Mouse (Mus musculus) gastrocnemius, postnatal 25 days (tissue): ENCODE data around the gene Pkp1. TPM values are rescaled to one million over a fixed set of nuclear protein-coding genes. Genes with fewer than 3 reads are reported as not detected.
A peak's percentile ranks its signal among the peaks of the same experiment; 100 is the strongest.

Source experiments
- DNase-seq: peaks from one replicate; pipeline ENCODE4 v3.0.0; 2022
- total RNA-seq, 2 experiments: library from RNA; stranded (reverse); gene quantifications; 1 replicate in 1 of 2; 2 replicates in 1 of 2; pipeline ENCODE4 v1.2.3; 2021

Gene Pkp1
- total RNA-seq, 2 experiments from 2014 or later: 0.11 TPM; not detected in 1

DNA sequence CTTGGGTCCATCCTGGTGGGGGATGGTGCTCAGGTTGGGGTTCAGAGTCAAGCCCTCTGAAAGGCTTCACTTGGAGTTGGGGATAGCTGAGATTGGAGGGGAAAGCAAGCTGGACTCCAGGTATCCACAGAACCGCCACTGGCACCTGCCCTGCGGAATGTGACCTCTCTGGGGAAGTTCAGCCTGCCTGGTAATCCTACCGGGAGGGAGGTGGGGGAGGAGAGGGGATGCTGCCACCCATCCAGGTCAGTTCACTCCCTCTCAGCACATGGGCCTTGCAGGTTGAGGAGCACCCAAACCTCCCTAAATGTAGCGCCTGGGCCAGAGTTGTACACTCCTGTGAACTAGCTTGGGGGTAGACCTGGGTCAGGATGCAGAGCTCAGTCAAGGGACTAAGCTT lies 62.9 kb downstream of the Pkp1 start:
- DNase-seq: no peak

DNA sequence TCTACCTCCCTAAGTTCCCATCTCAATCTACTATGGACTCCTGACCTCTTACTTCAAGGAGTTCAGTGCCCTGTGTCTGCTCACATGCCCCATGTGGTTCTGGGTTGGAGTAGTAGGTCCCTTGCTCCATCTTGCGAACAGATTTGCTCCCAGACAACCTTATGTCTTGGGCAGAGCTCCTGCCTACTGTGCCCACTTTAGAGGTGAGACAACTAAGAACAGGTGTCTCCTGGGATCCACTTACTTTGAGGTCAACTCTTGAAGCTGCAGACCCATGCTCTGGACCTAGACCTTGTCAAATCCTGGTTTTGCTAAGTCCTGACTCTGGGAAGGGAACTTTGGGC lies 63.7 kb downstream of the Pkp1 start:
- DNase-seq: no peak

DNA sequence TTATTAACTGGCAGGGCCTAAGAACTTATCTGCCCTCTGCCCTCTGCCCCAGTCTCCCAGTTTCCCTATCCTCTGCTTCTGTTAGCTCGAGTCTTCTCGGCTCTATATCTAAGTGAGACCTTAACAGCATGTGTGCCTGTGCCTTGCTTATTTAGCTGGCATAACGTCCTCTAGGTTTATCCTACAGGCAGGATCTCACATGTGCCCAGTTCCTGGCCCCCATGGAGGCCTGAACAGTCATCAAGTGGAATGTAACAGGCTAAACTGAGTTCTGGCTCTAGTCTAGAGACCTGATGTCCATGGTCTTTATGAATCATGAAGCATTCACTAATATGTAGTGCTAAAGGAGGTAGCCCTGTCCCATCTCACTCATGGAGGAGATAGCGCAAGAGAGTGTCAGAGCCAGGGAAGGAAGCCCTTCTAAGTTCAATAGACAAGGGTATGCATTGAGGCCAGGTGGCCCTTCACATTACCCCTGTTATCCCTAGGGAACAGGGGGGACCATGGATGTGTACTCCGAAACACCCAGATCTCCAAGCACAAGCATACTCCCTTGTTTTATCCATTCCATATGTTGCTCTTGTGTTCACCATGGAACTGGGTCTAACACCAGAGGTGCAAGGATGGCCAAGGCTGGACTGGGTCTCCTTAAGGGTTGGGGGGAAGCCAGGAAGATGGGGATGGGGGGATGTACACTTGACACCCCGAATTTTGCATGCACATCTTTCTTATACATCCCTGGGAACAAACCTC lies 64.2 kb downstream of the Pkp1 start:
- DNase-seq: no peak

DNA sequence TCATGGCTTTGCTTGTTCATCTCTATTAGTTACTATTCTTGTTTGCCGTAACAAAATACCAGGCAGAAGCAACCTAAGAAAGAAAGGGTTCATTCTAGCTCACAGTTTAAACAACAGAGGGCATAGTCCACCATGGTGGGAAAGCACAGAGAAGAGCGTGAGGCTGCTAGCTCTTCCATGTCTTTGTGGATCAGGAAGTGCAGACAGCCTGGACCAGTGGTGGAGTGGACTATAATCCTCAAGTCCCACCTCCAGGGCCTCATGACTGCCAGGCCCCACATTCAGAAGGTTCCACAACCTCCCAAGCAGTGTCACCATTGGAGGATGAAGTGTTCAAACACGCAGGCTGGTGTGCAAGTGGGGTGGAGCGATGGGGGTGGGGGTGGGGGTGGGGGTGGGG lies 65.8 kb downstream of the Pkp1 start:
- DNase-seq: no peak

DNA sequence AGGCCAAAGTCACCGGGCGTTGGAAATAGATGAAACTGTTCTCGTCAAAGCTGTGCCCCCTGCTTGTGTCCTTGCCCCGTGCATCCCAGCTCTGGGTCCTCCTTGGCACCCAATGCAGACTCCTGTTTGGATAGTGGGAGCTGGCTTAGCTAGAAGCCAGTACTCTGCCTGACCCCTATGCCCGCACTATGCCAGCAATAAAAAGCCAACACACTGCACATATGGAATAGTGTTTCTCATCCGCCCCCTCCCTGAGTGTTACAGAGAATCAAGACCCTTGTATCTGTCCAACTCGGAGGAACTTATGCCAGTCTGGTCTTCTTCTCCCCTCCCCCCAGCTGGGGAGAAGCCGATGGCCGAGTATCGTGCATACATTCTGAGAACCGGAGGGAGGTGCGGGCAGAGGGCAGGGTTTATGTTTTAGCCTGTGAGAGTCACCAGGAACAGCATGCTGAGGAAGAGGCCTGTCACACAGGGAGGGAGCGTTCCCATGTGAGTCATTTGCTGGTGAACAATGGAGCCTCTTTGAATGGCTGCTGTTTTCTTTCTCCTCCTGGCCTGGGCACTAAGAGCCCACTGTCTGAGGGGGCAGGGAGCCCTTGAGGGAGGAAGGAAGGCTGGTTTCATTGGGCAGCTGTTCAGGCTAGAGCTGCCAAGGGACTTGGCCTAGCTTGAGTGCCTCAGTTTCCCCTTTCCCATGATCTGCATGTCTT lies 66.8 kb downstream of the Pkp1 start:
- no peak for DNase-seq

DNA sequence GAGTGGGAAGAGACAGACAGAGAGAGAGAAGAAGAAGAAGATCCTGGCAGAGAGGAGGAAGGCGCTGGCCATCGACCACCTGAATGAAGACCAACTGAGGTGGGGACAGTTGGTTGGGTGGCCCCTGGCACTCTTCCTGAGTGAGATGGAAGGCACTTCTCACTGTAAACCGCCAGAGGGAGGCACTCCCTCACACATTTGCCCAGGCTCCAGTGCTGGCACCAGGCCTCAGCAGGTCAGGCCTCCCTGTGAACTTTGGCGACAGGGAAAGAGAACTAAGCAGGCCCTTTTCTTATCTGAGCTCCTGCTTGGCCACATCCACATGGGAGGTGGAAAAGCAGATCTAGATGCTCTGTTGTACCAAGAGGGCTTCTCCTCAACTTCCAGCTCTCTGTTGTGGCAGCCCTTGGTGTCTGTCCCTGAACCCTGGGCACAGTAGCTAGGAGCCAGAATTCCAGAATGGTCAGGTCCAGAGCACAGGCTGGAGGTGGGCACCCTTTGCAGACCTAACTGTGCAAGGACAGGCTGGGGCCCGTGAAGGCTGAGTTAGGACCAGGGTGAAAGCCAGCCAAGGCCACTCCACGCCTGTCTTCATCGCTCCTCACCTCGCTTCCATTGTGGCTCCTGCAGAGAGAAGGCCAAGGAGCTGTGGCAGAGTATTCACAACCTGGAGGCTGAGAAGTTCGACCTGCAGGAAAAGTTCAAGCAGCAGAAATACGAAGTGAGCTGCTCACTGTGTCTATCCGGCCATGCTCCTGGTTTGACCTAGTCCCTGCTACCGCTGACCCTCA lies 68.1 kb downstream of the Pkp1 start:
- peak; percentile 20 for DNase-seq

DNA sequence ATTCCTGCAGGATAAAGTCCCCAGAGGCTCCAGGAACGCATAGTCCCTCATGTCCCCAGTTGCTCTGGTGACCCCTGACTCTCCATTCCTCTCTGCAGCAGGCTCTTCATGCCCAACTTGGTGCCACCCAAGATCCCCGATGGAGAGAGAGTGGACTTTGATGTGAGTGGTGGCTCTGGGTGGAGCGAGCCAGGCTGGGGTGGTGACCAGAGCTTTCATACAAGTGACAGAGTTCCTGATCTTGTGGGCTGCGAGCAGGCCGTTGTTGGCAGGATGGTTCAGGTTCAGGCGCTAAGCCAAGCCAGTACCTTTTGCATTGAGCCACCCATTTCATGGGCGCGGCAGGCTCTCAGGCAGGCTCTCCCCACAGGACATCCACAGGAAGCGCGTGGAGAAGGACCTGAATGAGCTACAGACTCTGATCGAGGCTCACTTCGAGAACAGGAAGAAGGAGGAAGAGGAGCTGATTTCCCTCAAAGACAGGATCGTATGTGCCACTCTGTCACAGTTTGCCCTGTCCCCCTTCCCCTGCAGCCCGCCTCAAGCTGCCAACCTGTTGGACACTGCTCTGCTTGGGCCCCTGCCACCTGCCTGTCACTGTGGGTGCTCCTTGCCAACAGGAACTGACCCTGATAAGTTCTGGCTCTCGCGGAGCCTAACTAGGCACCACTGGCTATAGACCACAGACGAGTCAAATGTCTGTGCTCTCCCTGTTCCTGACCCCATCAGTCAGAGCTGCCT lies 71.2 kb downstream of the Pkp1 start:
- DNase-seq: no peak

DNA sequence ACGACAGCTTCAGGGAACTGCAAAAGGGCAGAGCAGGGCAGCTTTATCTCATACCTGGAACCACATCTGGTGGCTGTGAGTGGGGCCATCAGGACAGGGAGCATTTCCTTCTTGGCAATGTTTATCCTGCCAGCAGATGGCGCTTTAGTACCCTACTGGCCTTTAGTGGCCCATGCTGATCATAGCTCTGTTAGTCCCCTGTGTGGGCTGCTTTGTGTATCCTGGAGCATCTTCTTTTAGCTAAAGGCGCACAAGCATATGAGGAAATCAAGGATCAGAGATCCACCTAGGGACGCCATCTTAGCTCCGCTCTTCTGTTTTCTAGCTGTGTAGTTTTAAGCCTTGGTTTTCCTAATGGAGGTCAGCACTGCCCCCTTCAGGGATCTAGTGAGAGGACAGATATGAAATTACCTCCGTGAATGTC lies 71.9 kb downstream of the Pkp1 start:
- no peak for DNase-seq

DNA sequence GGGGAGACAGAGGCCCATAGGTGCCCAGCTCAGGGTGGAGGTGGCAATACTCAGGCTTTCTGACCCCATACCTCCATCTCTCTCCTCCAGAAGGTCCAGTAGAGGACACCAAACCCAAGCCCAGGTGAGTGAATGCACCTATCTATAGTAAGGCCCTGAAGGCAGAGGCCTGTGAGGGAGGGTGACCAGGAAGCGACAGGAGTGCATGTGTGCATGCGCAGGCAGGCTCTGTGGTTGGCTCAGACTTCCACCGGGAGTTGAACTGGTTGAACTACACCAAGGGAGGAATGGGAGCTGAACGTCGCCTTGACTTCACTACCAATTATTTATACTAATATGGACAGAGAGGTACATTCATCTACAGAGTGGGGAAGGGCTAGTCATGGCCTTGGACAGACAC lies 72.4 kb downstream of the Pkp1 start:
- no peak for DNase-seq

DNA sequence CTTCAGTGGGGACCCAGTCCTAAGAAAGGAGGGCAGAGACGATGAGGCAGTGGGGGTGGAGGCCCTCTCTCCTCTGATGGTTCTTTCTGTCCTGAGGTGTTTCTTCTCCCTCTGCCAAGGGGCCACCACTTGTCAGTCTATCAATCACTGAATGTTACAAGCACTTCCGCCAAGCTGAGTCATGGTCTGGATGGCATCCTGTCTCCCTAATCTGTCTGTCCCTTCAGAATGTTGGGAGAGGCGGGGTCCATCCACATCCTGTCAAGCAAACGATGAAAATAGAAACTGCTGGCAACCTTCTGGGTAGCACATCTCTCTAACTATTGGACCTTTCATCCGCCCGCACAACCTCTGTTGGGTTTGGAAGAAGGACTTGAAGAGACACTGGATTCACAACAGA lies 74.5 kb downstream of the Pkp1 start:
- DNase-seq: no peak

DNA sequence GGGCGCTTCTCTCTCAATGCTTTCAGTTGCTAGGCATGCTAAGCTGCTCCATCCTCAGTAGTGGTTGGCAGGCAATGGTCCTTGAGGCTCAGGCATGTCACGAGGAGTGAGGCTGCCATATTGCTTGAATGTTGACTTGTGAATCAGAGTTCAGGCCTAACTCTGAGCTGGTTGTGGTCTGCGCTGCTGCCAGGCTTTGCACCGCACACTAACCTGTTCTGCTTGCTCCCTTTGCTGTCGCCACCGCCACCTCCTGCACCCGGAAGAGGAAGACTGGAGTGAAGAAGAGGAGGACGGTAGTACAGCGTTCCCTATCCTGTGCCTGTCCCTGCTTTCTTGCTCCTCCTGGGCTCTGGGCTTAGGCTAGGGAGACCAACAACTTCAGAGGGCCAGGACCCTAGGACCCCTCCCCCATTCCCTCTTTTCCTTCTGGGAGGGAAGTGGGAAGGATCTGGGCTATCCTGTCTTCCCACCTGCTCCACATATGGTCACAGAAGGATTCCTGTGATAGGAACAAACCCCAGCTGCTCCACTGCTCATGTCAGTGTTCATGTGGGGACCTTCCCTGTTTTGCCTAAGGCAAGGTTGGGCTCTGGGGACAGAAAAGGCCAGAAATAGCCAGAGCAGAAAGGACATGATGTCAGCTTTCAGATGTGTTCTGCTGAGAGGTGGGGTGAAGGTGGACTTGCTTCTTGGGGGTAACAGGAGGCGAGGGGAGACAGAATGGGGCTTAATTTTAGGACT lies 75.3 kb downstream of the Pkp1 start:
- DNase-seq: no peak

DNA sequence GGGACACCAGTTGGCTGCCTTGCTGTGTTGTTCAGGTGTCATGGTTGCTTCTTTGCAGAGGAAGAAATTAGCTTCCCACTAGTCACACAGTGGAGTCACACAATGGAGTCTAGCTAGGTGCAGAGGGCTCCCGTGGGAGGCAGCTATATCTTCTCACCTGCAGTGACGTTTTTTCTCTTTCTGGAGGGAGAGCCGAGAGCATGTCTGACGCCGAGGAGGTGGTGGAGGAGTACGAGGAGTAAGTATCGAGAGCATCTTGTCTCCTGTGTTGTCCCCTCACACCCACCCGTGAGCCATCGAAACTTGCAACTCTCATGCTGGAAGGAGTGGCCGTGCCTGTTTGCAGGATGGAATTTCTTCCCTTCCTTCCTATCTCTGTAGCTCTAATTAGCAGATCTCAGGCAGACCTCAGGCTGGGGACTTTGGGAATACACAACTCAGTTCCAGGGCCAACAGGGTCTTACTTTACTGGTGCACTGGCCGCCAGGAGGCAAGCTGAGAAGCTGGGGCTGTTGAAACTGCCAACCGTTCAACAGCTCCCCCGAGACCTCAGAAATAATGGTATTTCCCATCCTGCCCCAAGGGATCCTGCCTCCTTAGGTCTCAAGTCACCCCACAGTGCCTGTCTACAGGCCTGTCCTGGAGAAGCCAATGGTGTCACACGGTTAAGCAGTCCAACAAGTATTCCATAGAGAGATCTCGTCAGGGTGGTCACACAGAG lies 78.2 kb downstream of the Pkp1 start:
- no peak for DNase-seq

DNA sequence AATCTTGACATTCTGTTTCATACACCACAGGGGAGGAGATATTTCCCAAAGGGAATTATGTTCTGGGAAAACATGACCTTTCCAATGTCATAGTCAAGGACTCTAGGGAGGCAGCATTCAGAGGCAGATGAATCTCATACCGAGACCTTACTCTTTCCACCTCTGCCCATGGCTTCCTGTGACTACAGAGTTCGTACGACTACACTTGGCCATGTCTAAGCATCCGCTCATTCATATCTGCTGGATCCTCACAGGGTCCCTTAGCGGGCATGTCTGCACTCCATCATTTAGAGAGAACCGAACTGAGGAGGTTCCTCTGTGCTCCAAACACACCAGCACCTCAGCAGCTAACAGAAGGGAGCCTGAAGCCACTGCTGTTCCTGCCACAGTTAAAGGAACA lies 79.9 kb downstream of the Pkp1 start:
- no peak for DNase-seq

DNA sequence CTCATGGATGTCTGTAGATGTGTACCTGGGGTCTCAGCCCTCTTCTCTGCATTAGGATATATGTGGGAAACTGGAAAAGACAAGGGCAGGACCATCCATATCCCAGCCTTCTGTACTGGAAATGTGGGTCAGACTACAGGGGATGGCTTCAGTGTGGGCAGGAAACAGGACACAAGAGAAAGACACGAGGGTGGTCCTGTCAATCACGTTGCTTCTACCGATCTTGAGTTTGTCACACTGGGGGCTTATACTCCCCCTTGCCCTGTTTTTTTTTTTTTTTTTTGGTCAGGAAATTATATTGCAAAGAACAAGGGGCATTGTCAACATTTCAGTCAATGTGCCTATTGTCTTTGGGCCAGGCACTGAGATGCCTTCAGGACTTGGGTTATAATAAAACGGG lies 80.4 kb downstream of the Pkp1 start:
- DNase-seq: no peak

DNA sequence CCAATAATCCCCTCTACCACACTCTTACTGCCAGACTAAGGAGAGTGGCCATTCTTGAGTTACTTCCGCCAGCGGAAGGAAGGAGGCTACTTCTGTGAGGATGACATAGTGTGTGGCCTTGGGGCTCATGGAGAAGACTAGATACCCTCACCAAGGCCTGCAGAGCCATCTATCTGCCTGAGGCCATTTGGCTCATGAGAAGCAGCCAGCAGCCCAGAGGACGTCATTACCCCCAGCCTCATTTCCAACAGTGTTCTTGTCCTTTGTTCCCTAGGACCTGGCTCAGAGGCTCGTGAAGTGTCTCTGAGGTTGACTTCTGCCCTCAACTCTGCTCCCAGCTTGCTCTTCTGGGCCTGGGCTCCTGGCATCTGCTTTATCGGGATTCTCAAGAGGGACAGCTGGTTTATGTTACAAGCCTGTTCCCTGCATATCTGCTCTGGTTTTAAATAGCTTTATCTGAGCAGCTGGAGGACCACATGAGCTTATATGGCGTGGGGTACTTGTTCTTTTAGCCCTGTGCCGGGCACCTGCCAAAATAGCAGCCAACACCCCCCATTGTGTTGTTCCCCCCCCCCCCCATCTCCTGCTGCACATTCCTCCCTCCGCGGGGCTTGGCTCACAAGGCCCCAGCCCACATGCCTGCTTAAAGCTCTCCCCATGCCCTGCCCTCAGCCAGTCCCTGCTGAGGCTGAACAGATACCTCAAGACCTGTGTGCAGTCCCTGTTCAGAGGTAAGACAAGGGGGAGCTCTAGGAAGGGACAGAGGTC lies 83.1 kb downstream of the Pkp1 start, which contains the start of gene Tnnt2:
Gene Tnnt2, plus strand, starts transcription at position 639 of the 768 bp plus-strand sequence.
- no peak for DNase-seq

DNA sequence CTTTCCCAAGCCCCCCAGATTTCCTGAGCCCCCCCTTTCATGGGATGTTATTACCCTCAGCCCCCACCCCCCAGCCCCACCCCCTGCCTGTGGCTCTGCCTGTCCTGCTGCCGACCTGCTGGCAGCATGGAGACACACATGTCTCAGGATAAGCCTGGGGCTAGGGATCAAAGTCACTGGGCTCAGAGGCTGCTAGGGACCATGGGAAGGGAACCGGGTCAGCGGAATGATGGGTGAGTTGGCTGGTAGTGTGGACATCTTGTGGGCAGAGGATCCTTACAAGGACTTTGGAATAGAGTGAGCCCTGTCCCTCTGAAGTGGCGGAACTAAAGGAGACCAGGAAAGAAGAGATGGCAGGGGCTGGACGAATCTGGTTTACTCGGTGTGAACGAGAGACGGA lies 84.0 kb downstream of the Pkp1 start:
- no peak for DNase-seq

DNA sequence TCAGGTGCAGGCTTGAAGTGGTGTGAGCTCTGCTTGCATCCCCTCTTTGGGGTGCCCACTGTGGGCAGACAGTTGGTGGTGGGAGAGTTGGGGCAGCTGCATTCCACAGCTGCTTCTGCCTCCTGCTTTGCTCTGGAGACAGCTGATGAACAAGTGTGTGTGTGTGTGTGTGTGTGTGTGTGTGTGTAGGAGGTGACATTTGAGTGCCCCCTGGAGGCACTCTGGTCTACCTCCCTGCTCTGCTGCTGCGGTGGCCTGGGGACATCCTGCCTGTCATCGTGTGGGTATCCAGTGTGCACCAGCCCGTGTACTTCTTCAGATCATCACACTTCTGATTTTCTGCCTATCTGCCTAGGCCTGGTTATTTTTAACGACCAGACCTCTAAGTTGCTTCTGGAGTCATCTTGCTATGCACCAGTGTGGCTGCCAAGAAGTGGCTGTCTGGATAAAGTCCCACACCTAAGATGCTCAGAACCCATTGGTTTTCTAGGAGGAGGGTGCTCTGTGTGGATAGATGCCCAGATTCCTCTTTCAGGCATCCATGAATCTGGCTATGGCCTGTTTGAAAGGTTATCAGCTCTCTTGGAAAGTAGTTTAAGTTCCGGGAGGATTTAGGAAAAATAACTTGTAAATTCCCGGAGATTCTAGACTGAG lies 84.7 kb downstream of the Pkp1 start:
- no peak for DNase-seq

DNA sequence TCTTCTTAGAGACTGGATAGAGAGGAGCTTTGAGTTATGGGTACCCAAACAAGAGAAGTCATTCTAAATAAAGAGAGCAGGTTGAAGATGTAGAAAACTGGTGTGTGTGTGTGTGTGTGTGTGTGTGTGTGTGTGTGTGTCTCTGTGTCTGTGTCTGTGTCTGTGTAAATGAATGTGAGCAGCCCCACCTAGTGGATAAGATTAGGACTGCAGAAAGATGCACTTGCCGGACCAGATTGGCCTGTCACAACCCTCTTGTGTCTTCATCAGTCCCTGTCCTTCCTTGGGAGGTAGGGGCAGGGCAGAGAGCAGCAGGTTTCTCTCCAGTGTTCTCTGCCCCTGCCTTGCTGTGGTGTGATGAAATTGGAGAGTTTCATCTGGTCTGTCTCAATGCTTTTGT lies 90.1 kb downstream of the Pkp1 start:
- no peak for DNase-seq

DNA sequence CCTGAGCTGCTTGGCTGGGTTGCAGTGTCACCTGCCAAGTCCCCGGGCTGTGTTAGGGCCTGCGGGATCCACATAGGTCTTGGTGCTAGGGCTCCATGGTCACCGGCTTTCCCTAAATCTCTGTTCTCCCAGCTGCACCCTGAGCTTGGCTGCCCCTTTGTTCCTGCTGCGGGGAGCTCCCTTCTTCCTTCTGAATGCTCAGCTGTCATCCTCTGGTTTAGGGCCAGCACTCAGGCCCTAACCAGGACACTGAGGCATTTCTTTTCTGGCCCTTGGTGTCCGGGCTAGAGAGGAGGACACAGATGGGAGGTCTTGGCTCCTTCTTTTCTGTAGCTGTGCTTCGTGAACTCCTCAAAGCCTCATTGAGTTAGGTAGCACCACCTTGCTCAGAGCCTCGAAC lies 97.2 kb downstream of the Pkp1 start:
- DNase-seq: no peak
